Mouse (Mus musculus) bone marrow macrophage, adult 2 months (primary cell): ENCODE results near the gene Tmprss6.

ENCODE experiments used
- CTCF ChIP-seq: IDR thresholded peaks from 2 replicates; pipeline ENCODE4 v1.5.1; 2012; ENCODE audit warnings: low read depth, mild to moderate bottlenecking, low read length, moderate library complexity
- POLR2A ChIP-seq: IDR thresholded peaks from 2 replicates; pipeline ENCODE4 v1.6.1; 2012; ENCODE audit warnings: mild to moderate bottlenecking, low read depth, low read length, borderline replicate concordance

GRCm38 (mm10) chr15:78401345-78401744 is 67.1 kb downstream of the Tmprss6 start:
- no peak for TF ChIP-seq CTCF
- TF ChIP-seq POLR2A = no peak
